Mouse (Mus musculus) brain, adult 2 months (tissue): ENCODE measurements around the gene Tox4.

Source experiments
- DNase-seq: peaks from one replicate; pipeline ENCODE4 v3.0.0; 2011; ENCODE audit warnings: low read depth, low spot score

Gene Tox4

DNA sequence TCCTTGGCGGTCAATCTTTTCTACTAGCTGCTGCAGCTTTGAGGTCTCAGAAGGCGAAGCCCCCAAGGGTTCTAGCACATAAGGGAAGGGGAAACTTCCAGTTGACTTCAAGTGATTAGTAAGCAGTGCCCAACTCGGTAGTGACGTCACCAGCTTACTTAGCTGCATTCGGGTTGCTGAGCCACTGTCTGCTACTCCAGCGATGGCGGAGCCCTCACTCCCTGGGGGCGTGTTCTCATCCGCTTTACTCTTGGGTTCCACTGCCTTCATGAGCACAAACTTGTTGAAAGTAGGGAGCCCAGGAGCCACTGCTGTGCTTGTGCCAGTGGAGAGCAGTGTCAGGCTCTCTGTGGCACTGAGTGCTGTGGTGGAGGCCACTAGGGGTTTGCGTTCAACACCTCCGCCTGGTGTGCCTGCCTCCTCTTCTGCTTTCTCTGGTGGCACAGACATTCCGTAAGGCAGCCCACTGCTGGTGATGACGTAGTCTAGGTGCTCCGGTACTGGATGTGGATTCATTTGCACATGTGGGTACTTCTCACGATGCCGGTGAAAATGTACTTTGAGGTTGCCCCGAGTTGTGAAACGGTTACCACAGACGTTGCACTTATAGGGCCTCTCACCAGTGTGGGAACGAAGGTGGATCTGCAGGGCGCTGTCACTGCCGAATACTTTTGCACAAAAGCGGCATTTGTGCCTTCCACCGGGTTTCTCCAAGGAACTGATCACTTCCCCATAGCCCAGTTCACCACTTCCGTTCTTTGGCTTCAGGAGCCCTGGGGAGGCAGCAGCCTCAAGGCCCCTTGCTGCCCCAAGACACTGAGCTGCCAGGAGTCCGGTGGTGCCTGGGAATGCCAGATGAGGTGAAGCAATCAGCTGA, 35.2 kb downstream of the Tox4 start:
- DNase-seq: no peak

GRCm38 (mm10) chr14:52314808-52315150, 35.8 kb downstream of the Tox4 start:
- DNase-seq: peak; percentile 48

GRCm38 (mm10) chr14:52315283-52315780, 36.4 kb downstream of the Tox4 start:
- no peak for DNase-seq

- DNase-seq: peak; percentile 92
These were observed 37.0 kb downstream of the Tox4 start for GRCm38 (mm10) chr14:52315792-52316440.

DNA sequence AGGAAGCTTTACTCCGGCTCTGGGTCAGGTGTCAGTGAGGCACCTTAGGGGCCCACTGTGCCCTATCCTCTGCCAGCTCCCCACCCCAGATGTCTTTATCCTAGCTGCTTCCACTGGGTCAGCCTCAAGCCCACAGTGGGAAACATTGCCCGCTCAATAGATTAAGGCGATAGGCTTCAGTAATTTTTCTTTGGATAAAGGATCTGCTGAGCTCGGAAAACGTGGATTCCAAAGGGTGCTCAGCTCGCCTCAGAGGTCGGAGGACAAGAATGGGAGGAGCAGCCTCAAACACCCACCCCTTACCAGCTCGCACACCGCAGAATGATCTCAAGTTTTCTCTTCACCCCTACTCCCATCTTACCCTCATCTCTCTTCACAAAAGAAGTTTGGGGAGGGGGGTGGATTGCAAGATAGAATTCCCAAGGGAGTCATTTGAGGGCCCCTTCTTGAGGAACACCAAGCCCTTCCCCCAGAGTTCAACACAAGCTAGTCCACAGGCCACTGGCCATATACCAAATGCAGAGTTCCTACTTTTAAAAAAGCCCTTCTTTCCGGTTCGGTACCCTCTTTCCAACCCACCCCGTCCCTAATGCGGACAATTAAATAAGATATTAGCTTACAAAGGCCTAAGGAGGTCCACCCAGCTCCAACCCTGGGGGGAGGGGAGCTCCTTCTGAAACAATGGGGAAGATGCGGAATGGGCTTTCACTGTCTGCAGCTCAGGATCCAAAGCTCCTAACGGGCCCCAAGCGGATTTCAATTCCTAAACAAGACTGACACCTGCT, 37.7 kb downstream of the Tox4 start:
- peak; percentile 51 for DNase-seq

- DNase-seq: no peak
These were observed 40.4 kb downstream of the Tox4 start for GRCm38 (mm10) chr14:52319361-52319760.

GRCm38 (mm10) chr14:52325890-52326289, 46.9 kb downstream of the Tox4 start:
- DNase-seq: peak; percentile 53

GRCm38 (mm10) chr14:52327375-52327901, 48.5 kb downstream of the Tox4 start:
- peak; percentile 21 for DNase-seq

- no peak for DNase-seq
These were observed 49.2 kb downstream of the Tox4 start, which contains the start of gene Sall2 for GRCm38 (mm10) chr14:52327910-52328812. Gene Sall2 (minus strand): TSS chr14:52328762.

- no peak for DNase-seq
These were observed 52.3 kb downstream of the Tox4 start for GRCm38 (mm10) chr14:52331069-52331750.

GRCm38 (mm10) chr14:52332171-52332570, 53.2 kb downstream of the Tox4 start:
- DNase-seq: no peak

- DNase-seq: peak; percentile 92
These were observed 60.0 kb downstream of the Tox4 start for GRCm38 (mm10) chr14:52338751-52339511.

DNA sequence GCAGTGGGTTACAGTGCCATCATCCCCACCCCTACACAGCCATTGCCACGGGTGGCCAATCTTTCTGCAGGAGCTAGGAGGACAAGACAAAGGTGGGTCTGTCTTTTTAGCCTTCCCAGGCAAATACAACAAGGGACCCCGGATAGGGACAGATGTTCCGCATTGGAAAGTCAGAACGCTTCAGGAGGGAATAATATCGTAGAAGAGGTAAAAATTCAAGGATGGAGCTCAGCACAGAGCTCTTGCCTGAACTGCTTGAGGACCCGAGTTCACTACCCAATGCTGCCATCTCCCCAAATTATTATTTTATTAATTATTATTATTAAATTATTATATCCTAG, 60.5 kb downstream of the Tox4 start:
- DNase-seq: no peak
